Mouse (Mus musculus) liver, embryonic 16.5 days (tissue): ENCODE measurements around the gene Ndufb8. TPM values are rescaled to one million over a fixed set of nuclear protein-coding genes. Genes with fewer than 3 reads are reported as not detected.

Experiments
- ATAC-seq: fragments of 200-750 bp; cut with Nextera tagmentation; 2 replicates; pipeline ENCODE4 v1.8.0; 2017; ENCODE audit warnings: low read depth, mild to moderate bottlenecking, moderate number of reproducible peaks, moderate library complexity
- H3K27ac ChIP-seq: fragments of 300-500 bp; sonication (generic); 2 replicates; pipeline ENCODE4 v1.5.1; 2014; ENCODE audit warnings: mild to moderate bottlenecking, low read length
- H3K27me3 ChIP-seq: fragments of 300-500 bp; sonication (generic); 2 replicates; pipeline ENCODE4 v1.6.1; 2014; ENCODE audit warnings: low read depth, low read length, mixed read lengths; ENCODE audit not compliant: control insufficient read depth, insufficient read depth
- H3K36me3 ChIP-seq: fragments of 300-500 bp; sonication (generic); 2 replicates; pipeline ENCODE4 v1.6.1; 2014; ENCODE audit warnings: mild to moderate bottlenecking; ENCODE audit not compliant: control insufficient read depth, insufficient read depth
- H3K4me1 ChIP-seq: fragments of 300-500 bp; sonication (generic); 2 replicates; pipeline ENCODE4 v1.6.1; 2014; ENCODE audit warnings: low read depth, low read length, mixed read lengths; ENCODE audit not compliant: control insufficient read depth
- H3K4me2 ChIP-seq: fragments of 300-500 bp; sonication (generic); 2 replicates; pipeline ENCODE4 v1.6.1; 2014; ENCODE audit warnings: low read depth, low read length, mixed read lengths
- H3K4me3 ChIP-seq: fragments of 300-500 bp; sonication (generic); 2 replicates; pipeline ENCODE4 v1.5.1; 2014; ENCODE audit warnings: low read depth, mild to moderate bottlenecking, low read length
- H3K9ac ChIP-seq: fragments of 300-500 bp; sonication (generic); 2 replicates; pipeline ENCODE4 v1.6.1; 2014; ENCODE audit warnings: low read depth, low read length
- H3K9me3 ChIP-seq: fragments of 300-500 bp; sonication (generic); replicated peaks from 2 replicates; pipeline ENCODE4 v1.6.1; 2016; ENCODE audit warnings: low read length; ENCODE audit not compliant: control insufficient read depth
- WGBS: fragments of 180-500 bp; shearing (Covaris S2); extraction: QIAGEN DNeasy Blood & Tissue Kit; methylation state at CpG from one replicate; pipeline ENCODE4 v1.1.7; 2014; ENCODE audit not compliant: insufficient replicate concordance; 5-methylcytosine and 5-hydroxymethylcytosine counted together
- polyA plus RNA-seq: library from polyadenylated mRNA; unstranded; fragments of >200 nt; fragmentation: Nextera tagmentation; extraction: Ambion mirVana; gene quantifications from 2 replicates; pipeline ENCODE4 v1.2.1, GENCODE M21; 2015

The Ndufb8 gene
- polyA plus RNA-seq, 1 experiment from 2014 or later, result 282 TPM

GRCm38 (mm10) chr19:44544775-44545174 is 10.5 kb downstream of the Ndufb8 start:
- peaks cover 6% of the 10 kb centered on the region for H3K4me1 ChIP-seq
- WGBS, result under 1% methylated on average over 13 of the region's 13 CpGs
- 0 out of 2 replicates have a peak, but pooled peaks have one; percentile 50 for ATAC-seq
- peak overlapping the region; percentile 64 for H3K4me3 ChIP-seq
- H3K9ac ChIP-seq, result no peak overlapping the region
- H3K27me3 ChIP-seq, result no peaks in the 10 kb centered on the region; the same call in 1 of the 2 replicates
- H3K36me3 ChIP-seq, result peaks cover 9% of the 10 kb centered on the region
- no peak overlapping the region for H3K27ac ChIP-seq
- H3K9me3 ChIP-seq, result no peaks in the 10 kb centered on the region
- H3K4me2 ChIP-seq, result peak overlapping the region; percentile 82

- no peak for ATAC-seq
- H3K9me3 ChIP-seq, result no peaks in the 10 kb centered on the region
- H3K9ac ChIP-seq, result no peak overlapping the region
- H3K4me1 ChIP-seq, result peaks cover 6% of the 10 kb centered on the region
- H3K27me3 ChIP-seq, result no peaks in the 10 kb centered on the region; the same call in 1 of the 2 replicates
- peak overlapping the region; percentile 64; the same call in 1 of the 2 replicates for H3K4me3 ChIP-seq
- 63% methylated on average over 10 of the region's 10 CpGs for WGBS
- peaks cover 7% of the 10 kb centered on the region; the same call in 1 of the 2 replicates for H3K36me3 ChIP-seq
- H3K27ac ChIP-seq, result no peak overlapping the region
- 0 out of 2 replicates have a peak overlapping the region, but pooled peaks have one; percentile 82 for H3K4me2 ChIP-seq
Observed at GRCm38 (mm10) chr19:44544372-44544771, 10.9 kb downstream of the Ndufb8 start.

- Histone ChIP-seq H3K4me2 (no peak overlapping the region), H3K27ac (no peak overlapping the region), H3K4me1 (peaks cover 6% of the 10 kb centered on the region), H3K9ac (no peak overlapping the region), H3K9me3 (no peaks in the 10 kb centered on the region), H3K4me3 (no peak overlapping the region), H3K27me3 (no peaks in the 10 kb centered on the region; the same call in 1 of the 2 replicates), H3K36me3 (no peaks in the 10 kb centered on the region)
- no peak for ATAC-seq
- WGBS, result 70% methylated on average over 8 of the region's 8 CpGs
Observed at GRCm38 (mm10) chr19:44542694-44543178, 12.5 kb downstream of the Ndufb8 start.

GRCm38 (mm10) chr19:44537416-44537815 is 17.8 kb downstream of the Ndufb8 start:
- no peaks in the 10 kb centered on the region for H3K27me3 ChIP-seq
- no peak overlapping the region for H3K27ac ChIP-seq
- H3K4me3 ChIP-seq, result no peak overlapping the region
- no peak overlapping the region for H3K4me2 ChIP-seq
- no peaks in the 10 kb centered on the region for H3K9me3 ChIP-seq
- 72% methylated on average over 8 of the region's 8 CpGs for WGBS
- H3K4me1 ChIP-seq, result no peaks in the 10 kb centered on the region
- no peak overlapping the region for H3K9ac ChIP-seq
- H3K36me3 ChIP-seq, result no peaks in the 10 kb centered on the region
- no peak for ATAC-seq

- Histone ChIP-seq H3K4me3 (no peak overlapping the region), H3K4me1 (no peaks in the 10 kb centered on the region), H3K27me3 (no peaks in the 10 kb centered on the region), H3K4me2 (no peak overlapping the region), H3K27ac (no peak overlapping the region), H3K36me3 (no peaks in the 10 kb centered on the region), H3K9ac (no peak overlapping the region), H3K9me3 (no peaks in the 10 kb centered on the region)
- WGBS, result 38% methylated on average over 3 of the region's 3 CpGs
- ATAC-seq, result no peak
Observed at GRCm38 (mm10) chr19:44535376-44535775, 19.9 kb downstream of the Ndufb8 start.

- no peaks in the 10 kb centered on the region for H3K9me3 ChIP-seq
- ATAC-seq, result no peak
- no peak overlapping the region for H3K4me2 ChIP-seq
- no peaks in the 10 kb centered on the region for H3K36me3 ChIP-seq
- no peak overlapping the region for H3K4me3 ChIP-seq
- 63% methylated on average over 6 of the region's 6 CpGs for WGBS
- no peaks in the 10 kb centered on the region for H3K27me3 ChIP-seq
- no peaks in the 10 kb centered on the region for H3K4me1 ChIP-seq
- no peak overlapping the region for H3K27ac ChIP-seq
- H3K9ac ChIP-seq, result no peak overlapping the region
Observed at GRCm38 (mm10) chr19:44530018-44530417, 25.2 kb downstream of the Ndufb8 start.

- no peaks in the 10 kb centered on the region for H3K9me3 ChIP-seq
- H3K4me3 ChIP-seq, result no peak overlapping the region
- H3K36me3 ChIP-seq, result no peaks in the 10 kb centered on the region
- no peaks in the 10 kb centered on the region for H3K27me3 ChIP-seq
- no peak overlapping the region for H3K27ac ChIP-seq
- no peak for ATAC-seq
- no peaks in the 10 kb centered on the region for H3K4me1 ChIP-seq
- WGBS, result 45% methylated on average over 9 of the region's 9 CpGs
- no peak overlapping the region for H3K9ac ChIP-seq
- H3K4me2 ChIP-seq, result no peak overlapping the region
Observed at GRCm38 (mm10) chr19:44525551-44526205, 29.6 kb downstream of the Ndufb8 start.

GRCm38 (mm10) chr19:44519152-44519551 is 36.1 kb downstream of the Ndufb8 start:
- 40% methylated on average over 7 of the region's 7 CpGs for WGBS
- no peak for ATAC-seq

GRCm38 (mm10) chr19:44517996-44518768 is 37.1 kb downstream of the Ndufb8 start:
- WGBS, result 53% methylated on average over 12 of the region's 12 CpGs
- H3K4me3 ChIP-seq, result no peak overlapping the region
- H3K27me3 ChIP-seq, result peaks cover 22% of the 10 kb centered on the region
- no peaks in the 10 kb centered on the region for H3K36me3 ChIP-seq
- H3K27ac ChIP-seq, result no peak overlapping the region
- no peak overlapping the region for H3K9ac ChIP-seq
- H3K9me3 ChIP-seq, result no peaks in the 10 kb centered on the region
- ATAC-seq, result no peak
- H3K4me1 ChIP-seq, result no peaks in the 10 kb centered on the region
- H3K4me2 ChIP-seq, result no peak overlapping the region

More at GRCm38 (mm10) chr19:44519152-44519551, 36.1 kb downstream of the Ndufb8 start:
- H3K9me3 ChIP-seq, result no peaks in the 10 kb centered on the region
- H3K27me3 ChIP-seq, result peaks cover 12% of the 10 kb centered on the region
- H3K9ac ChIP-seq, result no peak overlapping the region
- no peaks in the 10 kb centered on the region for H3K36me3 ChIP-seq
- H3K4me3 ChIP-seq, result no peak overlapping the region
- no peak overlapping the region for H3K4me2 ChIP-seq
- no peak overlapping the region for H3K27ac ChIP-seq
- H3K4me1 ChIP-seq, result no peaks in the 10 kb centered on the region
